Mouse (Mus musculus): ENCODE data around the gene Sox5.

Gene Sox5

GRCm38 (mm10) chr6:144483166-144483565 lies 298.6 kb downstream of the Sox5 start:
- DNase-seq (ENCODE audit: low spot score) = no peak

DNA sequence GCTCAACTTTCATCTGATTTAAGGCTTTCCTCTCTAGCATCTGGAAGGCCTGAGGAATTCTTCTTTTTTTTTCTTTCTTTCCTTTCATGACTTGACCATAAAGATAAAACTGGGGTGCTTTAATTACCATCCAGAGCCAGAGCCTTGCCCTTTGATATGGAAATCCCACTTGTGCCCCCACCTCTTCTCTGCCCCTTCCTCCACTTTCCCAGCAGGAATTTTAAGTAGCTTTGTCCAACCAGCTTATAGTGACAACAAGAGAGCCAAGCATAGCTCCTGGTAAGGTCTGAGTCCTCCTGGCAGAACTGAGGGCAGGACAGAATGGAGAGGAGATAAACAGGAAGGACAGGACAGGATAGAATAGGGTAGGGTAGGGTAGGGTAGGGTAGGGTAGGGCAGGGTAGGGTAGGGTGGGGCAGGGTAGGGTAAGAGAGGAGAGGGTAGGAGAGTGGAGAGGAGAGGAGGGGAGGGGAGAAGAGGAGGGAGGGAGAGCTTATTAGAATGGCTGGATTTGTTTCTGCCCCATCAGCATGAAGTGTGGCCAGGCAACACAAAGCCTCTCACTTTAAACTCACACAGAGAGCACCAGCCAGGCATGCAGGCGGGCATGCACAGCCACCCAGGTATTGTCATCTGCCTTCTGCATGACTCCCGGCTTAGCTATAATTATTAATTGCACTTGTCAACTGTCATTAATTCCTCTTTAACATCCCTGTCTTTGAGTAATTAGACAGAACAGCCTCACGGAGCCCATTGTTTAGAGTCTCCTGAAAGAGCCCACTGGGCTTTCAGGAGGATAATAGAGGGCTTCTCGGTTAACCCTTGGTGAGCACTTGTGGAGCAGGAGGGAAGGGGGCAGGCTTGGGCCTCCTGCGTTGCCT lies 300.9 kb downstream of the Sox5 start:
- DNase-seq (ENCODE audit: low spot score) = no peak

DNA sequence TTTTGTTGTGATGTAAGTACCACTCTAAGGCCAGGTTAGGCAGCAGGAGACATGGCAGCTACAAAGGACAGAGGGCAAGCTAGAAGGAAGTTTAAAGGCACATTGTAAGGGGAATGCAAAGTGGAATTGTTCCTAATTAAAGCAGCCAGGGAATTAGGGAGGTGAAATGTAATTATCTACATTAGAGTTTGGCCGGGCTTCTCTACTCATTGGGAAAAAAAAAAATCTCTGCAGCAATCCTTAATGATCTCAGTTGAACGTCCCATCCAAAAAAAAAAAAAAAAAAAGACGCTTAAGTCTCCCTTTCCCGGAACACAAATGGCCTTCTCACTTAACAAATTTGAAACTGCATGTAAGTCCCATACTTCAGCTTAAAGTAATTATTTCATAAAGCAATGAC lies 301.9 kb downstream of the Sox5 start:
- no peak for DNase-seq (ENCODE audit: low spot score)

DNA sequence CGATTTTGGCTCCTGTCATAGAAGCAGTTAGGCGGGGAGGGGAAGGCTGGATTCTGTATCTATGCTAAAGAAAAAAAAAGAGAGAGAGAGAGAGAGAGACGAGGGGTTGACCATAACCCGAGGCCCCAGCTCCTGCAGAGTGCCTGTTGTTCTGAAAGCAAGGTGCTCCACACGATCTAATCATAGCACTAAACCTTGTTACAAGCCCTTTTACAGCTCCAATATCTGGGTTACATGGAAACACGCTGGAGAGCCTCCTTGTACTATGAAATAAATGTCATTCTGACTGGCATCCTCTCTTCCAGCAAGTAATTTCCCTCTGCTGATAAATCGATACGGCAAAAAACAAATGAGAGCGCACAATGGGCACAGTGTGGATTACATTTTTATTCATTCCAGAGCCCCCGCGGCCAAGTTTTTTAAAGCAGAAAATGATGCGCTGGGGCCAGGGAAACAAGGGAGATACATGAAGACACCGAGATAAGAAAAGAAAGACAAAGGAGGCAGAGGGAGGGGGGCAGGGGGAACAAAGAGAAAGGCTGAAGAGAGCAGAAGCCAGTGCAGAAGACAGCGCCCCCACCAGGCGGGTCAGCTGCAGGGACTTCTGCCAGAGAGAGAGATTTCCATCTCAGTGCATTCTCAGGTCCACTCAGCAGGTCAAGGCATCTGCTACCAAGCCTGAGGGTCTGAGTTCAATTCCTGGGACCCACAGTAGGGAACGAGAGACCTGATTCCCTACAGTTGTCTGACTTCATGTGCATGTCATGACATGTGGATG lies 304.3 kb downstream of the Sox5 start:
- no peak for DNase-seq (ENCODE audit: low spot score)

- no peak for DNase-seq (ENCODE audit: low spot score)
Measured at GRCm38 (mm10) chr6:144473437-144473836, 308.3 kb downstream of the Sox5 start.

DNA sequence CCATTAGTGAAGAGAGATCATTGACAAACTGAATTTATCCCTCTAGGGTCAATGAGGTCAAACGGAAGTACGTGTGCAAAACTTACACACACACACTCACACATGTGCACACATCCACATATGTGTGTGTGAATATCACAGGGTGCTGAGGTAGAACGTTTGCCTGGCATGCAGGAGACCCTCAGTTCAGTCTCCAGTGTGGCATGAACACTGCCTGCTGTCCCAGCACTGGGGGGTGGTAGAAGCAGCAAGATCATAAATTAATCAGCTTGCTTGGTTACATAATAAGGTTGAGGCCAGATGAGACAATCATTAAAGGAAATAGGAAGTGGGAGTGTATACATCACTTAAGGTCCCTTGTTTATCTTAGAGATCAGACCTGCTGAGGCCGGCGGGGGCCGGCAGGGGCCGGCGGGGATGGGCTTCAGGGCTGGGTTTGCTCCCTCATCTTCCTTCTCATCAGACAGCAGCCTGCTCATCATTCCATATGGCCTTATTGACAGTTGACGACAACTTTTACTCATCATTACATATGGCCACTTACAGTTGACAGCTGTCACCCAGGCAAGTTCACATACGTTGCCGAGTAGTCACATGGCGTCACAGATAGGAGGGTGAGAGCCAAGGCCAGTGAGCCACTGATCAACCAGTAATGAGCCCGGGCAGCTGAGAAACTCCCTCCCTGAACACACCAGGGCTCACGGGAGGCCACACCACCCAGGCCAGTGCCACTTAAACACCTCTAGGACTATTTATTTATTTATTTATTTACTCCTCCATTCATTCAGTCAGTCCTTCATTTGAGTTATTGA lies 309.5 kb downstream of the Sox5 start:
- no peak for DNase-seq (ENCODE audit: low spot score)

DNA sequence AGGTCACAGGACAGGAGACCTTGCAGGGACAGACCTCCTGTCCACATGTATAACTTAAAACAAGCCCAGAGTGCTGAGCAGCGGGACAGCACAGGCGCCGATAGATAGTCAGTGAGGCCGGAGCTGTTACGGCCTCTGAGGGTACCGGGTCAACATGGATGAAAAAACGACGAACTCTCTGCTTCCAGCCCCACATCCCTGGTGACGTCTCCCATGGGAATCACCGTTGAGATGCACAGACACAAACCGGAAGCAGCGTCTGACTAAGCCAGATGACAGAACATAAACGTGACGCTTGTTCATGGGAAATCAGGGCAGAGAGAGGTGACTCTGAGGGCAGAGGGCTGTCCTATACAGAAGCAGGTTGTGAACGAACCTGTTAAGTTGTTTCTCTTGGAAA lies 315.1 kb downstream of the Sox5 start:
- DNase-seq (ENCODE audit: low spot score) = no peak

GRCm38 (mm10) chr6:144463691-144464090 lies 318.1 kb downstream of the Sox5 start:
- DNase-seq (ENCODE audit: low spot score) = no peak

DNA sequence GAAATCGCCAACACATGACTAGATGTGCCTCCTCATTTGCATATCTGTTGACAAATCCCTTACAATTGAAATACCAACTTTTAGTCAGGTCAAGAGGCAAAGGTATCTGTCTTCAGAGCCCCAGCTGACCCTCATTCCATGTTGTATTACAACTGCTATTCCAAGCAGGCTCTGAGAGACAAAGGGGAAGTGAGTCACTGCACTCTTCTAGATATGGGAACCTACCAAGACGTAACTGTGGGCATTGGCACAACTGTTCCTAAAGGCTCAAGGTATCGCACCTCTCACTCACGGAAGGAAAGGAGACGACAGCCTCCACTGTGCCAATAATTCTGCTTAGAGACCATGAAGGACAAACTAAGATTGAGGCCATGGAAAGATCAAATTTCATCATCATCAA lies 318.5 kb downstream of the Sox5 start:
- no peak for DNase-seq (ENCODE audit: low spot score)

DNA sequence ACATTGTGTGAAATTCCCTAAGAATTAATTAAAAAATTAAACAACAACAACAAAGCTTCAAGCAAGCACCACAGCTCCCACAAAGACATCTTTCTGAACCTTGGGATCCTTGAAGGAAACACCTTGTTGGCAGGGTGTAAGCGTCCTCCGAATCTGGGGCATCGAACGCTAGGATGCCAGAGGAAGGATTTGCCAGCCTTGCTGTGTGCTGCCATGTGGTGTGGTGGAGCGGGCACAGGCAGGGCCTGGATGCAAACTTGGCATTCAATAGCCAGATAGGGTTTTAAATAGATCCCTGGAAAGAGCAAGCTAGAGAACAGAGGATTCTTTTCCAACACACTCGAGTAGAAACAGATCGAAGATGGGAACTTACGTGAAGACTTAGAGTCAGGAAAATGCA lies 322.3 kb downstream of the Sox5 start:
- no peak for DNase-seq (ENCODE audit: low spot score)

- DNase-seq (ENCODE audit: low spot score) = no peak
Measured at GRCm38 (mm10) chr6:144457500-144457899, 324.3 kb downstream of the Sox5 start.

DNA sequence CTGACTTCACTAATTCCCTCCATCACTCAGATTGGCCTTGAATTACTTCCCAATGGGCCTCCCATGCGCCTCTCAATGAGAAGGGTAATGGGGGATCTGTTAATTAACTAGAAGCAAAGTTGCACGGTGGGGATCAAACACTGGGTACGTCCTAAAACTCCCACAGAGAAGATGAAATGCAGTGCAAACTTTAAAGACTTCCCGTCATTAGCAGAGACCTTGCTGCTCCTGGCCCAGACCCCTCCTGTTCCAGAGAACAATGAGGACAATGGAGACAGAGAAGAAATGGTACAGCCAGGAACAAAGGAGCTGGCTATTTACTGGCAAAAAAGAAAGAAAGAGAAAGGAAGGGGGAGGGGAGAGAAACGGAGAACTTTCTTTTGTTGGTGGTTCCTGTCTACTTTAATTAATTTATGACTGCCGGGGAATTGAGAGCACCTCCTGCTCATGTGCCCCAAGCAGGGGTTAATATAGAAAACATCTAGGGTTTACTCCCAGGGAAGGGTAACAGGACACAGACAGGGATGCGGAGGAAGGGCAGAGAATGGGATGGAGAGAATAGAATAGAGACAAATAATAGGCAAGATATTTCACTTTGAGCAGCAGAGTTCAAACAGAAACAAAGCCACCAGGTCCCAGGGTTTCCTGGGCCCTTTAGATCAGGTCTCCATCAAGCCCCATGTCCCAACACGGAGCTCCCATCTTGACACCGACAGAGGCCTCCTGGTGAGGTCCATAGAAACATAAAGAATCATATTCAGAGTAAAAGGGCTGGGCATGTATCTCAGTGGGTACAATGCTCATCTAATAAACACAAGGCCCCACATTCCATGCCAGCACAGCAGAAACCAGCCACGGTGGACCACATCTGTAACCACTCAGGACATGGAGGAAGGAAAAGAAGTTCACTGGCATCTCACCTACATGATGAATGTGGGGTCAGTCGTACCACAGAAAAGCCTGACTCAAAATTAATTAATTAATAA lies 327.2 kb downstream of the Sox5 start:
- DNase-seq (ENCODE audit: low spot score) = no peak

- no peak for DNase-seq (ENCODE audit: low spot score)
Measured at GRCm38 (mm10) chr6:144453605-144454004, 328.2 kb downstream of the Sox5 start.

DNA sequence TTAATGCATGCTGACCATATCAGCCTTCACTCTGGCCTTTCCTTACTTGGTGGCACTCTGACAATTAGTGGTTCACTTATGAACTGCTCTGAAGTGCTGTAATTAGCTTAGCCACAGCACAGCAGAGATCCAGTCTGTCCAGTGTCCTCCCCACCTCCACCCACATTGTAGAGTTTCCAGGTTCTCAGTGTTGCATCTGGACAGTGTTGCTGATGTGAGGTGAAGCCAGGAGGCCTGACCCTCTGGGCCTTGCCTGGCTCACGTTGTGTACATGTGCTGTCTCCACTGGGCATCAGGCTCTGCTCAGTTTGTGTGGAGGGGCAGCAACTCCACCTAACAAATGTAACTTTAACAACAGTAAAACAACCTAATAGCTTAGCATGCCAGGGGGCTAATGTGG lies 328.6 kb downstream of the Sox5 start:
- DNase-seq (ENCODE audit: low spot score) = no peak

DNA sequence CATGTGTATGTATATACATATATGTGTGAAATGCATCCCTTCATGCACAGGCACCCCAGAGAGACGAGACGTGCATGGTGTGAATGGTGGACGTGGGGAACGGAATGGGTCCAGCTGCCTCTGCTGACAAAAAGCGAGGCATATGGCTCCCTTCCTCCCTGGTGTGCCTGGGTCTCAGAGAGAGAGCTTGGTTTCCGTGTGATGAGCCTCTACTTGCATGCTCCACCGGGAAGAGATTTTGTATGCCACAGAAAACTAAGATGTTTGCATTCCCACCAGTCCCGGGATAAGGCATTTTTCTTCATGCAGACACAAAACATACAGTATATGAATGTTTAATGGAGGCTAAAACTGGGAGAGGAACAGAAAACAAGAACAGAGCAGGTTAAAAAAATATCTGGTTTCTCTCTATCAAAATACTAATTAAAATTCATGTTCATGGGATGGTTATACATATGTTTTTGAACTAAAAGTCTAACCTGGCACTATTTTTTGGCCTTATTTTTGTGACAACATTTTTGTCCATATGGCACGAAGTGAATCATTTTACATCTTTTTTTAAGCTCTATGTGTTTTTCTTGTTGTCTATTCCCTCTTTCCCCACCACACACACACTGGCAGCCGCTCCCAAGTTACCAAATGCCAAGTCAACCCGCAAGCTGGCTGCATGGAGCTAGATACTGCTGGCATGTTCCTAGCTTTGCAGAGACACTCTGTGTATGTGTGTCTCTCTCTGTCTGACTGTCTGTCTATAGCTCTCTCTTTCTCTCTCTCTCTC lies 329.4 kb downstream of the Sox5 start:
- DNase-seq (ENCODE audit: low spot score) = no peak

DNA sequence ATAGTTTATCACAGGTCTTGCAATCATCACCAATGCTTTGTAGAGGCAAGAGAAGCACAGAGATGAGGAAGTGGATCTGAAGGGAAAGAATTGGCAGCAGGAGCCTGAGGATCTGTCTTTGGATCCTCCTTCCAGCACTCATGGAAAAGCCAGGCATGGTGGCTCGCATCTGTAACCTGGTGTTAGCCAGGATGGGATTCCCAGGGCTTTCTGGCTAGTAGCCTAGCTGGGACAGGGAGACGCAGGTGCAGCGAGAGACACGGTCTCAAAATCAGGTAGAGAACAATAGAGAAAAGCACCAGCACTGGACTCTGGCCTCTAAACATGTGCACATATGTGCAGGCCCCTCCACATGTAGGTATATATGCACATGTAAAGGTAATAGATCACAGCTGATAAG lies 330.1 kb downstream of the Sox5 start:
- no peak for DNase-seq (ENCODE audit: low spot score)

GRCm38 (mm10) chr6:144445761-144446373 lies 335.9 kb downstream of the Sox5 start:
- no peak for DNase-seq (ENCODE audit: low spot score)

GRCm38 (mm10) chr6:144444367-144444766 lies 337.4 kb downstream of the Sox5 start:
- DNase-seq (ENCODE audit: low spot score) = no peak

DNA sequence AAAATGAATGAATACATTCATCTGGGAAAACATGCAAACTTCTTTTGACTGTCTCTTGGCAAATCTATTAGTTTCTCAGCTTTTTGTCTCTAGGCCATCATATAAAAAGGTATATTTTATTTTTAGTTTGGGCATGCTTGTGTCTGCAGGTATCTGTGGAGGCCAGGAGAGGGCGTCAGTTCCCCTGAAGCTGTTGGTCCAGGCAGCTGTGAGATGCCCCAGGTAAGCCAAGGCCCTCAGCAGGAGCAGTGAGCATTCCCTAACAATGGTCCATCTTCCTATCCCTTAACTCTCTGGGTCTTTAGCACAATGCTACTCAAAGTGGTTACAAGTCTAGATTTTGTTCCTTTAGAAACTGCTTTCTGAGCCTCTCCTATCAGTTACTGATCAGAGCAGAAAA lies 338.1 kb downstream of the Sox5 start:
- DNase-seq (ENCODE audit: low spot score) = no peak

DNA sequence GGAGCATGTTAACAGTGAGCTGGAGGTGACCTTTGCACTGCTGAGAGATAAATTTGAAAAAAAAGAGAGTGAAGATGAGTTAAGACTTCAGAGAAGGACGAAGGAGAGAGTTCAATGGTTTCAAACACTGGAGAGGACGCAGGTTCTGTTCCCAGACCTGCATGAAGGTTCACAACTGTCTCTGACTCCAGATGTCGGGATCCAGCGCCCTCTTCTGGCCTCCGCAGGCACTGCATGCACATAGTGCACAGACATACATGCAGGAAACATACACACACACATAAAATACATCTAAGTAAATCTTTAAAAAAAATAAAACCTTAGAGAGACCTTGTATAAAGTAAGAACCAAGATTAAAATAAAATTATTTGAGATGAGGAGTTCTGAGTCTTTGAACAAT lies 352.5 kb downstream of the Sox5 start:
- no peak for DNase-seq (ENCODE audit: low spot score)
